Mouse (Mus musculus) MEL (cell line): ENCODE results near the gene Hsh2d. TPM values are rescaled to one million over a fixed set of nuclear protein-coding genes. Genes with fewer than 3 reads are reported as not detected.

ENCODE experiments used
- DNase-seq: peaks from one replicate; pipeline ENCODE4 v3.0.0; 2011; ENCODE audit warnings: low read depth, low spot score
- H3K27ac ChIP-seq: 2 replicates; pipeline ENCODE4 v1.5.1; 2012; ENCODE audit warnings: low read depth, mild to moderate bottlenecking, control low read depth, low read length, moderate library complexity; ENCODE audit not compliant: control insufficient read depth
- H3K27me3 ChIP-seq, 2 experiments: fragments of 150-350 bp in 1 of 2; sonication (generic) in 1 of 2; 2 replicates each; pipeline ENCODE4 v1.6.1; 2012; ENCODE audit warnings: low read length in 2 of 2, mild to moderate bottlenecking in 2 of 2, improper control_type of control experiment in 1 of 2, moderate library complexity in 1 of 2; ENCODE audit not compliant: insufficient read depth in 2 of 2, control insufficient read depth in 1 of 2
- H3K36me3 ChIP-seq, 2 experiments: 2 replicates each; pipeline ENCODE4 v1.6.1; 2012 to 2014; ENCODE audit warnings: low read length in 2 of 2, improper control_type of control experiment in 1 of 2, inconsistent platforms in 1 of 2, mild to moderate bottlenecking in 1 of 2; ENCODE audit not compliant: insufficient read depth in 2 of 2, control insufficient read depth in 1 of 2
- H3K4me1 ChIP-seq, 2 experiments: fragments of 150-350 bp in 1 of 2; sonication (generic) in 1 of 2; 2 replicates each; pipeline ENCODE4 v1.6.1; 2012; ENCODE audit warnings: low read length in 2 of 2, improper control_type of control experiment in 1 of 2, mild to moderate bottlenecking in 1 of 2; ENCODE audit not compliant: insufficient read depth in 2 of 2, control insufficient read depth in 1 of 2
- H3K4me3 ChIP-seq, 2 experiments: fragments of 150-350 bp in 1 of 2; sonication (generic) in 1 of 2; 2 replicates each; pipeline ENCODE4 v1.5.1; 2012; ENCODE audit warnings: low read depth in 2 of 2, low read length in 2 of 2, mild to moderate bottlenecking in 2 of 2, moderate library complexity in 2 of 2, control low read depth in 1 of 2, improper control_type of control experiment in 1 of 2; ENCODE audit not compliant: control insufficient read depth in 1 of 2, insufficient read depth in 1 of 2
- H3K79me2 ChIP-seq: 2 replicates; pipeline ENCODE4 v1.6.1; 2012; ENCODE audit warnings: mild to moderate bottlenecking, low read length, moderate library complexity; ENCODE audit not compliant: control insufficient read depth, poor library complexity, insufficient read depth
- H3K9ac ChIP-seq: 2 replicates; pipeline ENCODE4 v1.6.1; 2012; ENCODE audit warnings: low read depth, mild to moderate bottlenecking, control low read depth, low read length, moderate library complexity; ENCODE audit not compliant: control insufficient read depth, poor library complexity, severe bottlenecking
- H3K9me3 ChIP-seq: fragments of 150-350 bp; sonication (generic); replicated peaks from 2 replicates; pipeline ENCODE4 v1.6.1; 2012; ENCODE audit warnings: mild to moderate bottlenecking, low read length, improper control_type of control experiment, moderate library complexity; ENCODE audit not compliant: insufficient read depth
- BHLHE40 ChIP-seq: IDR thresholded peaks from 2 replicates; pipeline ENCODE4 v1.6.1; 2012; ENCODE audit warnings: low read depth, mild to moderate bottlenecking, inconsistent platforms, low read length, improper control_type of control experiment, borderline replicate concordance
- CHD1 ChIP-seq: IDR thresholded peaks from 2 replicates; pipeline ENCODE4 v1.6.1; 2012; ENCODE audit warnings: low read depth, mild to moderate bottlenecking, inconsistent platforms, low read length, improper control_type of control experiment
- CHD2 ChIP-seq: IDR thresholded peaks from 2 replicates; pipeline ENCODE4 v1.6.1; 2011; ENCODE audit warnings: low read length, improper control_type of control experiment
- E2F4 ChIP-seq: IDR thresholded peaks from 2 replicates; pipeline ENCODE4 v1.6.1; 2011; ENCODE audit warnings: low read depth, low read length, improper control_type of control experiment, borderline replicate concordance
- ELF1 ChIP-seq: IDR thresholded peaks from 2 replicates; pipeline ENCODE4 v1.6.1; 2014; ENCODE audit warnings: low read depth, mild to moderate bottlenecking, inconsistent platforms, low read length, improper control_type of control experiment, moderate library complexity
- ETS1 ChIP-seq: IDR thresholded peaks from 2 replicates; pipeline ENCODE4 v1.6.1; 2012; ENCODE audit warnings: low read depth, mild to moderate bottlenecking, inconsistent platforms, low read length, improper control_type of control experiment, moderate library complexity
- GABPA ChIP-seq: IDR thresholded peaks from 2 replicates; pipeline ENCODE4 v1.6.1; 2012; ENCODE audit warnings: low read depth, mild to moderate bottlenecking, inconsistent platforms, low read length, improper control_type of control experiment, moderate library complexity
- GATA1 ChIP-seq: IDR thresholded peaks from 2 replicates; pipeline ENCODE4 v1.6.1; 2011; ENCODE audit warnings: low read depth, low read length, improper control_type of control experiment
- HCFC1 ChIP-seq: IDR thresholded peaks from 2 replicates; pipeline ENCODE4 v1.6.1; 2012; ENCODE audit warnings: low read depth, mild to moderate bottlenecking, inconsistent platforms, low read length, improper control_type of control experiment, moderate library complexity
- MAFK ChIP-seq: IDR thresholded peaks from 2 replicates; pipeline ENCODE4 v1.6.1; 2011; ENCODE audit warnings: low read depth, mild to moderate bottlenecking, low read length, improper control_type of control experiment, borderline replicate concordance
- MAZ ChIP-seq: IDR thresholded peaks from 2 replicates; pipeline ENCODE4 v1.6.1; 2012; ENCODE audit warnings: low read depth, mild to moderate bottlenecking, inconsistent platforms, low read length, improper control_type of control experiment
- MEF2A ChIP-seq: IDR thresholded peaks from 2 replicates; pipeline ENCODE4 v1.6.1; 2014; ENCODE audit warnings: low read depth, mild to moderate bottlenecking, inconsistent platforms, low read length, improper control_type of control experiment; ENCODE audit not compliant: poor library complexity, insufficient replicate concordance, severe bottlenecking; ENCODE audit errors: extremely low read depth
- MXI1 ChIP-seq: IDR thresholded peaks from 2 replicates; pipeline ENCODE4 v1.6.1; 2011; ENCODE audit warnings: mild to moderate bottlenecking, low read depth, low read length, improper control_type of control experiment
- MYB ChIP-seq: IDR thresholded peaks from 2 replicates; pipeline ENCODE4 v1.6.1; 2011; ENCODE audit warnings: mild to moderate bottlenecking, low read depth, low read length, improper control_type of control experiment
- MYC ChIP-seq: IDR thresholded peaks from 2 replicates; pipeline ENCODE4 v1.6.1; 2011; ENCODE audit warnings: low read depth, mild to moderate bottlenecking, low read length, improper control_type of control experiment, moderate library complexity
- NELFE ChIP-seq: IDR thresholded peaks from 2 replicates; pipeline ENCODE4 v1.6.1; 2011; ENCODE audit warnings: low read depth, low read length, improper control_type of control experiment
- NRF1 ChIP-seq: IDR thresholded peaks from 2 replicates; pipeline ENCODE4 v1.6.1; 2014; ENCODE audit warnings: low read depth, mild to moderate bottlenecking, inconsistent platforms, low read length, improper control_type of control experiment, moderate library complexity; ENCODE audit not compliant: poor library complexity, insufficient read depth, severe bottlenecking
- POLR2A ChIP-seq, 2 experiments: IDR thresholded peaks; 2 replicates each; pipeline ENCODE4 v1.6.1; 2011 to 2012; ENCODE audit warnings: low read length in 2 of 2, mild to moderate bottlenecking in 2 of 2, control low read depth in 1 of 2, improper control_type of control experiment in 1 of 2, low read depth in 1 of 2, moderate library complexity in 1 of 2; ENCODE audit not compliant: control insufficient read depth in 1 of 2, insufficient read depth in 1 of 2, poor library complexity in 1 of 2
- POLR2AphosphoS5 ChIP-seq: IDR thresholded peaks from 2 replicates; pipeline ENCODE4 v1.6.1; 2012; ENCODE audit warnings: low read depth, borderline replicate concordance, mild to moderate bottlenecking, inconsistent platforms, low read length, moderate library complexity, mixed read lengths
- TAL1 ChIP-seq: IDR thresholded peaks from 2 replicates; pipeline ENCODE4 v1.6.1; 2012; ENCODE audit warnings: mild to moderate bottlenecking, inconsistent platforms, low read length, moderate library complexity, mixed read lengths
- TCF12 ChIP-seq: IDR thresholded peaks from 2 replicates; pipeline ENCODE4 v1.6.1; 2014; ENCODE audit warnings: low read depth, mild to moderate bottlenecking, inconsistent platforms, low read length, improper control_type of control experiment, moderate library complexity
- UBTF ChIP-seq: IDR thresholded peaks from 2 replicates; pipeline ENCODE4 v1.6.1; 2012; ENCODE audit warnings: low read depth, mild to moderate bottlenecking, inconsistent platforms, low read length, improper control_type of control experiment, moderate library complexity, borderline replicate concordance; ENCODE audit not compliant: insufficient read depth
- USF1 ChIP-seq: IDR thresholded peaks from 2 replicates; pipeline ENCODE4 v1.6.1; 2014; ENCODE audit warnings: low read depth, mild to moderate bottlenecking, inconsistent platforms, low read length, improper control_type of control experiment, moderate library complexity
- ZC3H11A ChIP-seq: IDR thresholded peaks from 2 replicates; pipeline ENCODE4 v1.6.1; 2012; ENCODE audit warnings: low read depth, mild to moderate bottlenecking, inconsistent platforms, low read length, improper control_type of control experiment
- ZKSCAN1 ChIP-seq: IDR thresholded peaks from 2 replicates; pipeline ENCODE4 v1.6.1; 2012; ENCODE audit warnings: low read depth, mild to moderate bottlenecking, inconsistent platforms, low read length, improper control_type of control experiment, moderate library complexity
- ZNF384 ChIP-seq: IDR thresholded peaks from 2 replicates; pipeline ENCODE4 v1.6.1; 2012; ENCODE audit warnings: low read depth, mild to moderate bottlenecking, inconsistent platforms, low read length, improper control_type of control experiment
- polyA plus RNA-seq, 2 experiments: library from polyadenylated mRNA; stranded (reverse) in 1 of 2; unstranded in 1 of 2; fragments of >175 nt in 1 of 2; fragments of >200 nt in 1 of 2; gene quantifications; 2 replicates each; pipeline versions ENCODE4 v1.2.1 to v1.2.4; 2012; ENCODE audit warnings: low replicate concordance in 2 of 2, low read depth in 1 of 2; ENCODE audit not compliant: insufficient read length in 2 of 2, insufficient read depth in 1 of 2, missing spikeins in 1 of 2
- total RNA-seq: library from RNA; depleted of rRNA; stranded (reverse); fragments of 300-350 nt; gene quantifications from 2 replicates; pipeline ENCODE4 v1.2.3, GENCODE M21; 2012

Hsh2d gene
- total and polyA plus RNA-seq, 3 experiments: 0.04 to 0.13 TPM; not detected in 1

GRCm38 (mm10) chr8:72218781-72219540, 29.5 kb downstream of the Hsh2d start:
- Histone ChIP-seq H3K9me3 (no peaks in the 10 kb centered on the region), H3K27me3 (no peaks in the 10 kb centered on the region), H3K9ac (peak overlapping the region; percentile 61), H3K79me2 (peaks cover 23% of the 10 kb centered on the region), H3K27ac (peak overlapping the region; percentile 51), H3K4me1 (peaks cover 0 to 18% of the 10 kb centered on the region in 2 experiments; a peak in 2 of 4 replicates), H3K4me3 (peak overlapping the region; percentile 59 to 76), H3K36me3 (peaks cover 0 to 8% of the 10 kb centered on the region in 2 experiments; a peak in 2 of 4 replicates)
- DNase-seq: peak; percentile 49
- no peak for TF ChIP-seq MAFK
- no peak for TF ChIP-seq ETS1
- TF ChIP-seq E2F4: no peak
- peak; percentile 29; the same call in 1 of the 2 replicates for TF ChIP-seq MXI1

GRCm38 (mm10) chr8:72219541-72220363, 30.3 kb downstream of the Hsh2d start, which contains the start of gene Fam32a:
Gene Fam32a, plus strand, starts transcription at chr8:72219730.
- H3K4me3 ChIP-seq: peak within 1 kb of the TSS; percentile 76 to 81
- DNase-seq: peak; percentile 99
- peak within 1 kb of the TSS; percentile 75 for H3K9ac ChIP-seq
- no peaks in the 10 kb centered on the region for H3K27me3 ChIP-seq
- H3K27ac ChIP-seq: peak within 1 kb of the TSS; percentile 51
- no peaks in the 10 kb centered on the region for H3K9me3 ChIP-seq
- H3K4me1 ChIP-seq: peaks cover 0 to 18% of the 10 kb centered on the region in 2 experiments; a peak in 2 of 4 replicates
- H3K36me3 ChIP-seq: peaks cover 0 to 8% of the 10 kb centered on the region in 2 experiments; a peak in 2 of 4 replicates
- H3K79me2 ChIP-seq: peaks cover 23% of the 10 kb centered on the region
- TF ChIP-seq MYB (no peak), ZNF384 (no peak), USF1 (peak; percentile 66), TAL1 (no peak), POLR2AphosphoS5 (no peak), BHLHE40 (peak; percentile 75; the same call in 1 of the 2 replicates), MEF2A (no peak), E2F4 (no peak), UBTF (no peak), GATA1 (no peak), MAZ (no peak), TCF12 (no peak; the same call in 1 of the 2 replicates), ZKSCAN1 (no peak), MXI1 (peak; percentile 81), NELFE (peak; percentile 68; the same call in 1 of the 2 replicates), MYC (peak; percentile 88), ELF1 (peak; percentile 97), GABPA (no peak), ETS1 (peak; percentile 58; the same call in 1 of the 2 replicates), CHD1 (no peak), ZC3H11A (no peak), CHD2 (no peak), NRF1 (peak; percentile 66), POLR2A (IDR thresholded peaks at IDR 0.05; ENCODE audit: control insufficient read depth in 1 of 2, insufficient read depth in 1 of 2, low read depth in 1 of 2, low read length in 2 of 2, poor library complexity in 1 of 2) (peak; percentile 44 to 62; a peak in 3 of 4 replicates), HCFC1 (peak; percentile 90)
